Mouse (Mus musculus) embryonic facial prominence, embryonic 11.5 days (tissue): ENCODE measurements around the gene Dynll2. TPM values are rescaled to one million over a fixed set of nuclear protein-coding genes. Genes with fewer than 3 reads are reported as not detected.

Experiments used
- ATAC-seq: fragments of 200-750 bp; cut with Nextera tagmentation; replicated peaks from 2 replicates; pipeline ENCODE4 v1.8.0; 2017; ENCODE audit warnings: low read depth; ENCODE audit not compliant: insufficient number of reproducible peaks, low FRiP score, low TSS enrichment
- DNase-seq: peaks from one replicate; pipeline ENCODE4 v3.0.0-alpha.2; 2015; ENCODE audit warnings: low spot score
- H3K27ac ChIP-seq: fragments of 300-500 bp; sonication (generic); replicated peaks from 2 replicates; pipeline ENCODE4 v1.5.1; 2014; ENCODE audit warnings: mild to moderate bottlenecking, low read depth, low read length, control low read depth
- H3K27me3 ChIP-seq: fragments of 300-500 bp; sonication (generic); 2 replicates; pipeline ENCODE4 v1.6.1; 2014; ENCODE audit warnings: mild to moderate bottlenecking, low read length, moderate library complexity, mixed read lengths; ENCODE audit not compliant: control insufficient read depth, insufficient read depth
- H3K36me3 ChIP-seq: fragments of 300-500 bp; sonication (generic); replicated peaks from 2 replicates; pipeline ENCODE4 v1.6.1; 2014; ENCODE audit warnings: low read depth, mild to moderate bottlenecking, low read length, moderate library complexity, mixed read lengths; ENCODE audit not compliant: control insufficient read depth, insufficient read depth
- H3K4me1 ChIP-seq: fragments of 300-500 bp; sonication (generic); 2 replicates; pipeline ENCODE4 v1.6.1; 2014; ENCODE audit warnings: low read length, mixed read lengths; ENCODE audit not compliant: control insufficient read depth, insufficient read depth
- H3K4me2 ChIP-seq: fragments of 300-500 bp; sonication (generic); 2 replicates; pipeline ENCODE4 v1.6.1; 2014; ENCODE audit warnings: low read depth, mild to moderate bottlenecking, control low read depth, low read length, moderate library complexity
- H3K4me3 ChIP-seq: fragments of 300-500 bp; sonication (generic); 2 replicates; pipeline ENCODE4 v1.5.1; 2014; ENCODE audit warnings: low read depth, low read length, control low read depth
- H3K9ac ChIP-seq: fragments of 300-500 bp; sonication (generic); replicated peaks from 2 replicates; pipeline ENCODE4 v1.6.1; 2014; ENCODE audit warnings: mild to moderate bottlenecking, control low read depth, low read length
- H3K9me3 ChIP-seq: fragments of 300-500 bp; sonication (generic); replicated peaks from 2 replicates; pipeline ENCODE4 v1.6.1; 2016; ENCODE audit warnings: mild to moderate bottlenecking, low read length, inconsistent platforms, mixed read lengths; ENCODE audit not compliant: control insufficient read depth
- WGBS: fragments of 180-500 bp; shearing (Covaris S2); extraction: QIAGEN DNeasy Blood & Tissue Kit; methylation state at CpG from one replicate; pipeline ENCODE4 v1.1.7; 2014; 5-methylcytosine and 5-hydroxymethylcytosine counted together
- polyA plus RNA-seq: library from polyadenylated mRNA; unstranded; fragments of >200 nt; fragmentation: Nextera tagmentation; extraction: Ambion mirVana; gene quantifications from 2 replicates; pipeline ENCODE4 v1.2.1, GENCODE M21; 2014

The Dynll2 gene
- polyA plus RNA-seq, 1 experiment from 2014 or later, result 16.0 TPM

- 22% methylated on average over 16 of the region's 16 CpGs for WGBS
Observed at GRCm38 (mm10) chr11:88009542-88010190, 22.3 kb upstream of the Dynll2 start.

GRCm38 (mm10) chr11:88008641-88009040 lies 21.3 kb upstream of the Dynll2 start:
- peaks cover 6% of the 10 kb centered on the region; the same call in 1 of the 2 replicates for H3K4me1 ChIP-seq
- 58% methylated on average over 1 of the region's 1 CpGs for WGBS
- H3K4me3 ChIP-seq, result no peak overlapping the region
- DNase-seq (no peak), ATAC-seq (no peak)
- H3K36me3 ChIP-seq, result no peaks in the 10 kb centered on the region
- no peak overlapping the region for H3K4me2 ChIP-seq
- no peak overlapping the region for H3K9ac ChIP-seq
- no peaks in the 10 kb centered on the region for H3K9me3 ChIP-seq
- H3K27me3 ChIP-seq, result no peaks in the 10 kb centered on the region; the same call in 1 of the 2 replicates
- no peak overlapping the region for H3K27ac ChIP-seq

More at GRCm38 (mm10) chr11:88009542-88010190, 22.3 kb upstream of the Dynll2 start:
- Histone ChIP-seq H3K36me3 (no peaks in the 10 kb centered on the region), H3K4me2 (peak overlapping the region; percentile 7; the same call in 1 of the 2 replicates), H3K4me1 (peaks cover 6% of the 10 kb centered on the region; the same call in 1 of the 2 replicates), H3K9me3 (no peaks in the 10 kb centered on the region), H3K27ac (no peak overlapping the region), H3K4me3 (0 out of 2 replicates have a peak overlapping the region, but pooled peaks have one; percentile 1), H3K9ac (no peak overlapping the region; the same call in 1 of the 2 replicates), H3K27me3 (no peaks in the 10 kb centered on the region; the same call in 1 of the 2 replicates)
- ATAC-seq (no peak), DNase-seq (peak; percentile 10)

GRCm38 (mm10) chr11:88004123-88004522 lies 16.8 kb upstream of the Dynll2 start:
- Histone ChIP-seq H3K4me1 (no peaks in the 10 kb centered on the region), H3K36me3 (no peaks in the 10 kb centered on the region), H3K4me2 (no peak overlapping the region; the same call in 1 of the 2 replicates), H3K9ac (no peak overlapping the region), H3K4me3 (no peak overlapping the region), H3K27ac (no peak overlapping the region), H3K9me3 (no peaks in the 10 kb centered on the region), H3K27me3 (no peaks in the 10 kb centered on the region)
- no peak for ATAC-seq
- WGBS, result 71% methylated on average over 2 of the region's 2 CpGs
- DNase-seq, result no peak

GRCm38 (mm10) chr11:88002738-88003137 lies 15.4 kb upstream of the Dynll2 start:
- Histone ChIP-seq H3K4me3 (no peak overlapping the region), H3K4me1 (no peaks in the 10 kb centered on the region), H3K4me2 (no peak overlapping the region), H3K9ac (no peak overlapping the region), H3K9me3 (no peaks in the 10 kb centered on the region), H3K27me3 (no peaks in the 10 kb centered on the region), H3K27ac (no peak overlapping the region), H3K36me3 (no peaks in the 10 kb centered on the region)
- 75% methylated on average over 4 of the region's 4 CpGs for WGBS
- no peak for DNase-seq
- ATAC-seq, result no peak

GRCm38 (mm10) chr11:87999751-88000150 lies 12.4 kb upstream of the Dynll2 start:
- 87% methylated on average over 5 of the region's 5 CpGs for WGBS
- Histone ChIP-seq H3K27me3 (no peaks in the 10 kb centered on the region), H3K4me1 (no peaks in the 10 kb centered on the region), H3K9me3 (no peaks in the 10 kb centered on the region), H3K27ac (no peak overlapping the region), H3K4me2 (no peak overlapping the region), H3K4me3 (no peak overlapping the region), H3K36me3 (no peaks in the 10 kb centered on the region), H3K9ac (no peak overlapping the region)
- ATAC-seq (no peak), DNase-seq (no peak)

GRCm38 (mm10) chr11:87991806-87992205 lies 4.5 kb upstream of the Dynll2 start:
- no peak for ATAC-seq
- WGBS, result 49% methylated on average over 4 of the region's 4 CpGs

GRCm38 (mm10) chr11:87987861-87988260 lies 528 bp upstream of the Dynll2 start:
- DNase-seq (no peak), ATAC-seq (no peak)
- Histone ChIP-seq H3K4me3 (peak overlapping the region; percentile 100), H3K9ac (peak overlapping the region; percentile 94), H3K27ac (peak overlapping the region; percentile 94), H3K9me3 (no peaks in the 10 kb centered on the region), H3K4me2 (peak overlapping the region; percentile 73), H3K36me3 (no peaks in the 10 kb centered on the region), H3K27me3 (no peaks in the 10 kb centered on the region), H3K4me1 (no peaks in the 10 kb centered on the region)
- 67% methylated on average over 11 of the region's 11 CpGs for WGBS

More at GRCm38 (mm10) chr11:87991806-87992205, 4.5 kb upstream of the Dynll2 start:
- Histone ChIP-seq H3K27ac (no peak overlapping the region), H3K9me3 (no peaks in the 10 kb centered on the region), H3K27me3 (no peaks in the 10 kb centered on the region), H3K36me3 (no peaks in the 10 kb centered on the region), H3K4me1 (no peaks in the 10 kb centered on the region), H3K4me3 (no peak overlapping the region), H3K4me2 (no peak overlapping the region), H3K9ac (no peak overlapping the region)
- DNase-seq, result no peak

GRCm38 (mm10) chr11:87986141-87986741 lies 1.1 kb downstream of the Dynll2 start:
- ATAC-seq, result no peak
- Histone ChIP-seq H3K9ac (peak overlapping the region; percentile 94), H3K9me3 (no peaks in the 10 kb centered on the region), H3K4me2 (peak overlapping the region; percentile 73), H3K27me3 (no peaks in the 10 kb centered on the region), H3K4me3 (peak overlapping the region; percentile 100), H3K27ac (no peak overlapping the region), H3K4me1 (no peaks in the 10 kb centered on the region), H3K36me3 (peaks cover 4% of the 10 kb centered on the region; the same call in 1 of the 2 replicates)
- WGBS, result 3% methylated on average over 13 of the region's 13 CpGs
- DNase-seq, result peak; percentile 72
